Mouse (Mus musculus): Measurements from ENCODE around the gene Fdx1l. TPM values are rescaled to one million over a fixed set of nuclear protein-coding genes. Genes with fewer than 3 reads are reported as not detected.
"Not testable (repeated sequence)": the region's sequence is repeated elsewhere in the genome, so short reads cannot be mapped to it uniquely, and the experiment has no call there.

Fdx1l gene
- total RNA-seq, 2 experiments from 2014 or later: 48.1 to 53.0 TPM

GRCm38 (mm10) chr9:21083324-21083723 is 9.9 kb upstream of the Fdx1l start:
- no peak for DNase-seq (ENCODE audit: extremely low spot score in 1 of 2, low spot score in 2 of 2)
- intact Hi-C loops (cut with DNase I): no loop called here

GRCm38 (mm10) chr9:21081127-21081526 is 7.7 kb upstream of the Fdx1l start:
- no peak for DNase-seq (ENCODE audit: extremely low spot score in 1 of 2, low spot score in 2 of 2)
- intact Hi-C loops (cut with DNase I): no loop called here

- intact Hi-C loops (cut with DNase I): no loop called here
- no peak for DNase-seq (ENCODE audit: extremely low spot score in 1 of 2, low spot score in 2 of 2)
These were observed 2.2 kb upstream of the Fdx1l start for GRCm38 (mm10) chr9:21075625-21076024.

GRCm38 (mm10) chr9:21074173-21074572 is 759 bp upstream of the Fdx1l start:
- intact Hi-C loops (cut with DNase I): loop anchor here (5.0 kb wide), 1 partner anchor 42 kb away; the partner anchor contains the start of gene Icam5
- DNase-seq (ENCODE audit: extremely low spot score in 1 of 2, low spot score in 2 of 2): no peak

GRCm38 (mm10) chr9:21072641-21073040 is 773 bp downstream of the Fdx1l start:
- no peak for DNase-seq (ENCODE audit: extremely low spot score in 1 of 2, low spot score in 2 of 2)
- intact Hi-C loops (cut with DNase I): loop anchor here (5.0 kb wide), 1 partner anchor 40 kb away; the partner anchor contains the start of gene Icam5

- intact Hi-C loops (cut with DNase I): no loop called here
- DNase-seq (ENCODE audit: extremely low spot score in 1 of 2, low spot score in 2 of 2): no peak
These were observed 6.3 kb downstream of the Fdx1l start, which contains the start of gene Zglp1 for GRCm38 (mm10) chr9:21067006-21067684. TSS of gene Zglp1 (minus strand) at chr9:21067093.

GRCm38 (mm10) chr9:21062928-21063327 is 10.5 kb downstream of the Fdx1l start:
- intact Hi-C loops (cut with DNase I): no loop called here
- peak in 1 of 2 experiments; percentile 59 for DNase-seq (ENCODE audit: extremely low spot score in 1 of 2, low spot score in 2 of 2)

- DNase-seq (ENCODE audit: extremely low spot score in 1 of 2, low spot score in 2 of 2): no peak
- intact Hi-C loops (cut with DNase I): no loop called here
These were observed 21.8 kb downstream of the Fdx1l start for GRCm38 (mm10) chr9:21051578-21051977.

- DNase-seq (ENCODE audit: extremely low spot score in 1 of 2, low spot score in 2 of 2): no peak
- intact Hi-C loops (cut with DNase I): no loop called here
These were observed 28.2 kb downstream of the Fdx1l start for GRCm38 (mm10) chr9:21045235-21045634.

- DNase-seq (ENCODE audit: extremely low spot score in 1 of 2, low spot score in 2 of 2); intact Hi-C loops (cut with DNase I): not testable (repeated sequence)
These were observed 28.6 kb downstream of the Fdx1l start for GRCm38 (mm10) chr9:21044785-21045184.

- intact Hi-C loops (cut with DNase I): no loop called here
- DNase-seq (ENCODE audit: extremely low spot score in 1 of 2, low spot score in 2 of 2): no peak
These were observed 29.9 kb downstream of the Fdx1l start for GRCm38 (mm10) chr9:21043563-21043962.

GRCm38 (mm10) chr9:21041308-21041707 is 32.1 kb downstream of the Fdx1l start:
- intact Hi-C loops (cut with DNase I): no loop called here
- DNase-seq (ENCODE audit: extremely low spot score in 1 of 2, low spot score in 2 of 2): peak; percentile 58 to 66

GRCm38 (mm10) chr9:21039779-21040178 is 33.6 kb downstream of the Fdx1l start:
- intact Hi-C loops (cut with DNase I): no loop called here
- no peak for DNase-seq (ENCODE audit: extremely low spot score in 1 of 2, low spot score in 2 of 2)

GRCm38 (mm10) chr9:21037481-21037891 is 35.9 kb downstream of the Fdx1l start:
- DNase-seq (ENCODE audit: extremely low spot score in 1 of 2, low spot score in 2 of 2): peak in 1 of 2 experiments; percentile 71
- intact Hi-C loops (cut with DNase I): no loop called here

- peak in 1 of 2 experiments; percentile 44 for DNase-seq (ENCODE audit: extremely low spot score in 1 of 2, low spot score in 2 of 2)
- intact Hi-C loops (cut with DNase I): no loop called here
These were observed 36.7 kb downstream of the Fdx1l start for GRCm38 (mm10) chr9:21036666-21037065.

- no peak for DNase-seq (ENCODE audit: extremely low spot score in 1 of 2, low spot score in 2 of 2)
- intact Hi-C loops (cut with DNase I): no loop called here
These were observed 37.3 kb downstream of the Fdx1l start for GRCm38 (mm10) chr9:21036161-21036560.

- DNase-seq (ENCODE audit: extremely low spot score in 1 of 2, low spot score in 2 of 2): no peak
- intact Hi-C loops (cut with DNase I): no loop called here
These were observed 37.8 kb downstream of the Fdx1l start for GRCm38 (mm10) chr9:21035586-21035985.

- intact Hi-C loops (cut with DNase I): loop anchor here (5.0 kb wide), 2 partner anchors 38 to 98 kb away; partner anchors contain the start of genes Fdx1l, Gm49373 and Tyk2
- peak in 1 of 2 experiments; percentile 43 for DNase-seq (ENCODE audit: extremely low spot score in 1 of 2, low spot score in 2 of 2)
These were observed 38.8 kb downstream of the Fdx1l start for GRCm38 (mm10) chr9:21034481-21035085.

GRCm38 (mm10) chr9:21033136-21033535 is 40.3 kb downstream of the Fdx1l start:
- intact Hi-C loops (cut with DNase I): loop anchor here (5.0 kb wide), 2 partner anchors 39 to 99 kb away; partner anchors contain the start of genes Fdx1l, Gm49373 and Tyk2
- DNase-seq (ENCODE audit: extremely low spot score in 1 of 2, low spot score in 2 of 2): peak in 1 of 2 experiments; percentile 90

- intact Hi-C loops (cut with DNase I): loop anchor here (5.0 kb wide), 2 partner anchors 40 to 100 kb away; partner anchors contain the start of genes Fdx1l, Gm49373 and Tyk2
- DNase-seq (ENCODE audit: extremely low spot score in 1 of 2, low spot score in 2 of 2): no peak
These were observed 40.9 kb downstream of the Fdx1l start for GRCm38 (mm10) chr9:21032491-21032890.

Data from left cerebral cortex, postnatal 10 days (tissue).